Mouse (Mus musculus): ENCODE measurements at regions not wholly inside any gene's neighbourhood (a gene's known extent, or its start where the extent isn't known, plus 50 kb on each side); places are given as distances from the start of the nearest gene placed in this dataset.

DNA sequence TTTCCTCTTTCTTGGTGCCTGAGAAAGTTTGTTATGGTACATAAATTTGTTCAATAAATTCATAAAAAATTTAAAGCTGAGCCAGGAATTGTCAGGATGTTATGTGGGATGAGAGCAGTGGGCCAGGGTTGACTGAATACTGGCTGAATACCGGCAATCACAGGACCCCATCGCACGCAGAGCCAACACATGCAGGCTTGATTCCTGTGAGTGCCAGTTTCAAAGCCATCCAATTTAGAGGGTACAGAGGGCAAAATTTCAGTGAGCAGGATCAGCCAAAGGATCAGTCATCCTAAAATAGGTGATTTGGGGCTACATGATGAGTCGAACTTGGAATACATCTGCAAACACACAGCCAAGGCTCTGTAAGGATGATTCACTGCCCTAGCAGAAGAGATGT lies 583.6 kb upstream of the Nectin3 start:
- no peak for DNase-seq (ENCODE audit: low spot score in 2 of 2)

DNA sequence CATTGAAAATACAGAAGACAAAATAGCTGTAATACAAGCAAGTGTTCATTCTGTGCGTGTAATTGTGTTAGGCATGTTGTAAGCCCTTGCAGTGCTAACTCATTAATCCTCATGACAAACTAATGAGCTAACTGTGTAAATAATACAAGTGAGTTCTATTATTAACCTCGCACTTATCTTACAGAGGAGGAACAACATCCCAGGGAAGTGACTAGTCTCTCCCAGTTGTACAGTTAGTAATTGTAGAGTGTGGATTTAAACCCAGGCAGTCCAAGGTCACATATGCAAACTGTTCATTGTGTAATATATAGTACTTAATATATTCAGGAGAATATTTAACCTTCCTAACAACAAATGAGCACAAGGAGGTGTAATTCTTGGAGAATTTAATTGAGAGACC lies 582.0 kb upstream of the Nectin3 start:
- no peak for DNase-seq (ENCODE audit: low spot score in 2 of 2)

DNA sequence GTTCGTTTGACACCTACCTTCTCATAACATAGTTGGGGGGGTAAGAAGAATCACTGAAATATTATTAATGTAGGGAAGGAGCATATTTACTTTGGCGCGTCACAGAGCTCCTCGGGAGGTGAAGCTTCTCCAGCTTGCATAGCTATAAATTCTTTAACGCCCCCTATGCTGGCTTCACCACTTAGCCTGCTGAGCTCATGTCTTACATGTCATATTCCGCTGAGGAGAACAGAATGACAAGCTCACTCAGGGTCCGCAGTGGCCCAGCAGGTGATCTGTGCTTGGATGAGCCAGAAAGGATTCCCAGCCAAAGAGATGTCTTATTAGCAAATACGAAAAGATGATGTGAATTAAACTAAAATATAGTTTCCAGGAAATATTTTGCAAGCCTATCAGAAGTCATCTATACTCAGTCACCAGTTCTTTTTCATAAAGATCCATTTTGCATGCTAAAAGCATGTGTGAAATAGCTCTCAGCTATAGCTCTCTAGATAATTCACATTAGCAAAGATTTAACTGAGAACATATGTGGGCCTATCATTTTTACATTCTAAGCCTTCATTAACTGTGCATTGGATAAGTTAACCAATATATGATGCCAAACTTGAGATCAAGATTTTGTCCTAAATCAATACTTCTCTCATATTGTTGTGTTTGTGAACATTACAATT lies 561.1 kb upstream of the Nectin3 start:
- no peak for DNase-seq (ENCODE audit: low spot score in 2 of 2)

DNA sequence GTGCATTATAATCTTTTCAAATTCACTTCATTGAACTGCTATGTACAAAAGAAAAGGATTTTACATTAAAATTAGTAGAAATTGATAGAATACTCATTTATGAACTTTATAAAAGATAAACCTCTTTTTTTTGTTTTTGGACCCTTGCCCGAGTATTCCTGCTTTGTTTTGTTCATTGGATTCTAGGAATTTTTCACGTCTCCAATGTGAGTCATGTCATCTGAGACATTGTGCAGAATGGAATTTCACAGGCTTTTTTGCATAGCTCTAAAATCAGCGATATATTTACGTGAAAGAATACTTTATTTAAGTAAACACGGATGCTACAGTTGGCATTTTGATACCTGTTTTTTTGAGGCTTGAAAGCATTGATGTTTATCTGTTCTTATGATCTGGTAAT lies 560.5 kb upstream of the Nectin3 start:
- no peak for DNase-seq (ENCODE audit: low spot score in 2 of 2)

DNA sequence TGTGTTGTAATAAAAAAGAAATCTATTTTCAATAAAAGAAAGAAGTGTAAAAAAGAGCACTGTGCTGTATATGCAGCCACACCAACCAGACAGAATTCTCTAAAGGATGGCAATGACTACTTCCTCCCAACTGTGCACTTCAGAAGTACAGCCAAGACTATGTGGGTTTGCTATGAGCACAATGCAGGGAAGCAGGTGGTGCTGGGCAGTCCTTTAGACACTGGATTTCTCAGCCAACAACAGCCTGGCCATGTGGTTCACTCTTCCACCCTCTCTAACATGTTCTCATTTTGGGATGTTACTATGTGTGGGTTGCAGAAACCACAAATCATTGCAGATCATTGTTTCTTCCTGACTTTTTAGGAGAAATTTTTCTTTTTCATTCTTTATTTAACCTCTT lies 527.6 kb upstream of the Nectin3 start:
- DNase-seq (ENCODE audit: low spot score in 2 of 2) = peak in 1 of 2 experiments; percentile 54

DNA sequence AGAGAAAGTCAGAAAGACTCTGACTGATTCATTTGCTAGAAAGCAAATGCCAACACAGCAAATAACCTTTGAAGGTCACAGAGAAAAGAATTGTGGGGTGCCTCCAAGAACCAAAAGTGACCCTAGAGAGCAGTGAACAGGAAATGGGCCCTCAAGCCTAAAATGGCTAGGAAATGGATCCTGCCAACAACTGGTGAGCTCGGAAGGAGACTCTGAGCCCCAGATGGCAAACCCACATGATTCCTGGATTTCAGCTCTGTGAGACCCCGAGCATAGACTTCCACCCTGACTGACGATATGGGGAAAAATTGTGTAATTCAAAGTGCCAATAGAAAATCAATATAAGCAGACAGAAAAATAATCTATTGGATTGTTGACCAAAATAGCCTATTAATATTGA lies 519.2 kb upstream of the Nectin3 start:
- DNase-seq (ENCODE audit: low spot score in 2 of 2) = no peak

DNA sequence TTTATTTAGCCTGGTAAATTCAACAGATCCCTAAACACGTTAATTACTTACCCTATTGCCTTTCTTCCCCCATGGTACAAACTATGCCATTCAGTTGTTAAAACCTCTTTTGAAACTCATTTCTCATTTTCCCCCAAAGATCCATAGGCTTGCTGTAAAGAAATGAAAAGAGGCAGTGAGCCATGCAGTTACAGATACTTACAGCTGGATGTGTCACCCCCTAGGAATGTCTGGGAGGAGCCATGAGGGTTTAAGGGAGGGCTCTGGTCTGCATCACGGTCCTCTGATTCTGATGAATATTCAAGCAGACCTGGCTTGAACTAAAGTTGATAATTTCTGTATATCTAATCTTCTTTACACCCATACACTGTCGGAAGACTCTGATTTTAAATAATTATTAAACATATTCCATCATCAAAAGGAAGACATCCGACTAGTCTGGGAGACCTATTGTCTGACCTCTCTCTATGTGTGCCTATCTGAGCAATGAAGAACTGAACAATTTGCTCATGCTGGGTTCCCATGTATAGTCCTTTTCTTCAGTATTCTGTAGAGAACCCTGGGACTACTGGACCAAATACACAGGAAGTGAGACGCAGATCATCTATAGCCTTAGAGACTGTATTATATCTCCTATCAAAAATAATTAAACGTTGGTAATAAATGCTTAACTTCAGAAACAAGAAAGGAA lies 484.7 kb upstream of the Nectin3 start:
- no peak for DNase-seq (ENCODE audit: low spot score in 2 of 2)

DNA sequence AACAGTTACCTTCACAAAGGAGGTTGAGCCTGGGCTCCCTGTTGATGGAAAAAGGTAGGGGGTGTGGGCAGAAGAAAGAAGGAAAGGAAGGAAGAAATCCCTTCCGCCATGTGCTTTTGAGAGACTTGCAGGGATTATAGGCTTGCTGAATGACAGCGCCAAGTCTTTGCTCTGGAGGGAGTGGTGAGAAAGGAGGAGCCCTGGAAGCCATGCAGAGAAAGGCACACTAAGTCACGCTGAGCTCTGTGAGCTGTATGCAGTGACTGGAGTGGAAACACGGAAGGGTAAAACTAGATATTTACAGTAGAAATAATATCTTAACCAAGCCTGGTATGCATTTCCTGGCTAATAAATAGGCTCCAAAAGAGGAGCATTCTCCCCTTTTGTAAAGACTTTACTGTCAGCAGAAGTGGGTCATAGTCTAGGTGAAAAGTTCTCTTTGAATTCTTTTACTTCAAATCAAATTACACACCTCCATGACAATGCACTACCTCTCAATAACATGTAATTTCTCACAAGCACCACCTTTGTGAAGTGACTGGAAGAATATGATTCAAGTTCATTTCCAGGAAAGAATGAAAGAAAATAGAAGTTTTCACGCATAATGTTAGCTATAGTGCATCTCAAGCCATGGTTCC lies 484.1 kb upstream of the Nectin3 start:
- no peak for DNase-seq (ENCODE audit: low spot score in 2 of 2)

DNA sequence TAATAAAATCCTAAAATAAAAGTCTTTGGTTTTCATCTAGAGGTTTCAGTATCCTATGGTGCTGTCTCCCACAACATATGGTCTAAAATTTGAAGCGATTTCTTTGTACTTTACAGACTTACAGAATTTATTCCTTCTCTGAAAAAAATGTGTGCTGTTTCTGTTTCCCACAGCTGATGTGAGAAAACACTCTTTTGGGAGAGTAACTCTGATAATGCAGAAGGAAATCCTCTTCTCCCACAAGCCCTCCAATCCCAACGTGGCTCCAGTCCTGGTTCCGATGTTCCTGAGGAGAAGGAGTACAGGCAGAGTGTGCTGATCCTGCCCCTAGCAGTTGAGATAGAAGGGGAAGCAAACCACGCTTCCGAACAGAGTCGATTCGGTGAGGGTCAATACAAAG lies 467.4 kb upstream of the Nectin3 start:
- DNase-seq (ENCODE audit: low spot score in 2 of 2) = no peak

DNA sequence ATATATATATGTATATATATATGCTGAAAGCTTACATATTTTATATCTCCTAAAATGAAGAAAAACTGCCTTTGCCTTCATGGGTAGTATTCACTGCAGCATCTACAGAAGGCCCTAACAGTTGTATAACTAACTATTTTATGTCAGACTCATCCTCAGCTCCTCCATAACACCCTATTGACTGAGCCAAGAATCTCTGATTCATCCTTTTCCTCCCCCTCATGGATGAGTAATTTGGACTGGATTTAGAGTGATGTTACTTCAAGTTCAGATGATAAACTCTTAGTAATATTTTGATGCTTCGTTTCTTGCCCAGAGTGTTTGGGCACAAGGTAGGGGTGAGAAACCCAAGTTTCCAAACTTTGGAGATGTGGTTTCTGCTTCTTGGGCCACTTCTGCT lies 458.7 kb upstream of the Nectin3 start:
- DNase-seq (ENCODE audit: low spot score in 2 of 2) = peak in 1 of 2 experiments; percentile 13

DNA sequence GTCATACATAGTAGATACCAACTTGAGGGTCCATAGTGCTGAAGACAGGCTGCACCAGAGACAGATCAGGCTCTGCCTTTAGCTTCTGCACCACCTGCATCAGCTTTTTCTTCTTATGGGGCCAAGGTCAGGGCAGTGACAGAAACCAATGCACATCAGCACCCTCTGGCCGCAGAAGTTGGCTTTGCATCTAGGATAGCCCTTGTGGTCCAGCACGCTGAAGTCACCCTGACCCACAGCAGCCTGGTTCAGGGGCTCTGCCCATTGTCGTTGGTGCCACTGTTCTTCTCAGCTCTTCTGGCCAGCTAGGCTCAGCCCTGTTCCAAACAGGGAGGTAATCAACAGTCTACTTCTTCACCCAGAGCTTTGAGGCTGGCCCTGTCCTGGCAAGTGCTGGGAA lies 427.7 kb upstream of the Nectin3 start:
- DNase-seq (ENCODE audit: low spot score in 2 of 2) = no peak

DNA sequence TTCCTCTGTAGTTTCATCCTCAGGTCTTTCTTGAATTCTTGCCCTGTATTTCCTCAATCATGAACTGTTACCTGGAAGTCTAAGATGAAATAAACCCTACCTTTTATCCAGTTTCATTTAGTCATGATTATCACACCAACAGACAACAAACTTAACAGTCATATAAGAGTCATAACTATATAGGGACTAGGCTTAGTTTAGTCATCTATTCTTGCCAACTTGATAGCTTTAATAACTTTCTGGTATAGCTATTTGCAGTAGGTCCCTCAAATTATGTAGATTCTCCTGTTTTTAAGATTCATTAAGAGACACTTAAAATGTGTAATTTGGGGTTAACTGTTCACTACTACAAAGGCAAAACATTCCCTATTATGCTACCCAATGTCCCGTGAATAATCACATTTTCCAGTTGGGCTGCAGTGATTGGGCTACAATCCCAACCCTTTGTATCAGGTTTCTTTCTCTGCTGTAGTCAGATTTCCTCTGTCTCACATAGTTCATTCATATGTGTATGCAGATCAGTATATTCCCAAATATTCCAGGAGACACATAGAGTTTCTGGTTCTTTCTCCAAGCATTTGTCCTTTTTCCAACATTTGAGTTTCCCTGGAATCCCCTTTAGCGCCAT lies 396.4 kb upstream of the Nectin3 start:
- DNase-seq (ENCODE audit: low spot score in 2 of 2) = no peak

DNA sequence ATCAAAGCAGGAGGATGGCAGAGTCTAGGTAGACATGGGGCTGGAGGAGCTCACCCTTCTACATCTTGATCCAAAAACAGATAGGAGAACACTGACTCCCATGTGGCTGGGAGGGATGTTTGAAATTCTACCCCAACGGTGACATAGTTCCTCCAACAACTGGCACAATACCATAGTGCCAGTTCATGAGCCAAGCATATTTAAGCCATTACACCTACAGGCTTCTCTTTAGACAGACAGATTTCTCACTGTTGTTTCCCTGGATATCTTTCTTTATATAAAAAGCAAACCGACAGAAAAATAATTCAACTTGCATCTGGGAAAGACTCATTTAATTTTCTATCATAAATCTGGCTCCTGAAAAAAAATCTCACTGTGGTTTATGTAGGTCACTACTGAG lies 380.4 kb upstream of the Nectin3 start:
- no peak for DNase-seq (ENCODE audit: low spot score in 2 of 2)

DNA sequence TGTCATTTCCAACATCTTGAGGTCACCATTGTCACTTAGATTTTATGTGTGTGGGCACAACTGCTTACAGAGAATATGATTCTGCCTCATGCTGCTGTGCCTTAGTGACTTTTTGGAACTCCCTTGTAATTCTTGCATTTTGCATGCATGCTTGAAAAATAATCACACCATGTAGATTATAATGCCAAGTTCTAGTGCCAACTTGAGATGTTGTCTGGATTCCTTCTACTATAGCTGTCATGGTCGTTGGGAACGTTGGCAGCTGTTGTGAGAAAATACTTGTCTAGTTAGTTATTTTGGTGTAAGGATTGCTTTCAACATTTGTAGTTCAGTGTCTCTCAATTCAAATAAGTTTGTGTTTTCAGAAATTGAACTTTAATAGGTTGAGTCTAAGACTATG lies 365.6 kb upstream of the Nectin3 start:
- DNase-seq (ENCODE audit: low spot score in 2 of 2) = no peak

DNA sequence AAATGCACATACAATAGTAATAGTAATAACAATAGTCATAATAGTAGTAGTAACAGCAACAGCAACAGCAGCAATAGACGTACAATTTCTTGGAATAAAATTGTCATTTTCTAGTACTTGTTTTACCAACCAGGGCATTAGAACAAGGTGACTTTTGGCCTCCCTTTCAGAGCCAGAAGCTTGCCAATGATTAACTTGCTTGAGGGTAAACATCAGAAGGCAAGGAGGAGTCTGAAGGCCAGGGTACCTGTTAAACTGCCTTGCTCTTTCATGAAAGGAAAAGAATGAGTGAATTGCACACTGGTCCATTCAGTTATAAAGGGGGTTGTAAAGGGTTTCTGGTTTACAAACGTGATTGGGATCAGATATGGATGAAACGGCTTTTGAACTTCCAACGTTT lies 351.2 kb upstream of the Nectin3 start:
- DNase-seq (ENCODE audit: low spot score in 2 of 2) = no peak

DNA sequence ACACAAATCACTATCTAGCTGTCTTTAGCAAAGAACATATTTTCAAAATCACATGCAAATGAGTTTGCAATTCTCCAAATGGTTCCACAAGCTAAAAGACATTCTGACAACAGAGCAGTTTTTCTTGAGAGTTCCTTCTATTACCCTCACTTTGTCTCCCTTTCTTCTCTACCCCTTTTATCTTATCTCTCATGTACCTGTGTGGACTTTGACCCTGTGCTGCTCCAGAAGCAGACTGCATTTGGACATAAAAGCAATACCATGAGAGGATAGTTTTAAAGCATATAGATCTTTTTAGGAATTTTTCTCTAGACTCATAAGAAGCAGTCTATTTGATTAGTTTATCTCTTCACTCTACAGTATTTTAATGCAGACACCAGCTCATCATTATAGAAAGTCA lies 350.4 kb upstream of the Nectin3 start:
- DNase-seq (ENCODE audit: low spot score in 2 of 2) = no peak

DNA sequence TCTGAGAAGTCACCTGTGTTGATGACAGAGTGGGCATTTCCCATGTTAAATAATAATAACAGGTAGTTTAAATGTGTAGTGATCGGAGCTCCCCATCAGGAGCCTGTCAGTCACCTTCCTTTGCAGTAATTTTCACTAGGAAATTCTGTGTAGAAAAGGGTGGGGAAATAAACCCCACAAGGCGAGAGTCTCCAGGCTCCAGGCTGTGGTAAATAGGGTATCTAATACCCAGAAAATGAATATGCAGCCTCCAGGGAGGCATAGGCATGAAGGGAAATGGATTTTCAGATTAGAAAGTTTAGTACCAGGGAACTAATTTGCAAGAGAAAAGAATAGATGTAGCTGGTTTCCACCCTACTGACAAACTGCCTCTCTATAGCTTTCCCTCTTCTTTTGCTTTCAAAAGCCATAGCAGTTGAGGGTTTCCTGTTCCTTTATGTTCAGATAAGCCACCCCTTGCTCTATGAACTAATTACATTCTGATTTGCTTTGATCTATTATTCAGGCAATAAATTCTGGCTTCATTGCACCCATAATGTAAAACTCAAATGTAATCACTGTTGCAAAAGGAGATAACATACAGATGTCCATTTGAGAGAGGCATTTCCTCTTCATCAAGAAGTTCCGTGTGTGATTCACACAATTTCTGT lies 349.5 kb upstream of the Nectin3 start:
- no peak for DNase-seq (ENCODE audit: low spot score in 2 of 2)

DNA sequence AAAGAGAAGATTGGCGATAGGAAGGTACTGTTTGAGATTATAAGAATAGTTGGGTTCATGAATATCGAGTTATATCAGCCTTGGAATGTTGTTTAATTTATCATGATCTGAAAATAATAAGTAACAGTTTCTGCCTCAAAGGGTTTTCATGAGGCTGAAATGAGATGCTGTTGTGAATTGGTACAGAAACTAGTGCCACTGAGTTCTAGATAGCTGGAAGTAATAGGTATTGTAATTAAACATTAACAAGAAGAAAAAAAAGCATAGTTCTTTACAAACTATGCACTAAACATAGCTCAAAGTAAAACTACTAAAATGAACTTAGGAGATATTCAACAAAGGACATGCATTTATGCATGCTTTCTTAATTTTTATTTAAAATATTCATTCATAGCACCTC lies 342.9 kb upstream of the Nectin3 start:
- DNase-seq (ENCODE audit: low spot score in 2 of 2) = no peak

DNA sequence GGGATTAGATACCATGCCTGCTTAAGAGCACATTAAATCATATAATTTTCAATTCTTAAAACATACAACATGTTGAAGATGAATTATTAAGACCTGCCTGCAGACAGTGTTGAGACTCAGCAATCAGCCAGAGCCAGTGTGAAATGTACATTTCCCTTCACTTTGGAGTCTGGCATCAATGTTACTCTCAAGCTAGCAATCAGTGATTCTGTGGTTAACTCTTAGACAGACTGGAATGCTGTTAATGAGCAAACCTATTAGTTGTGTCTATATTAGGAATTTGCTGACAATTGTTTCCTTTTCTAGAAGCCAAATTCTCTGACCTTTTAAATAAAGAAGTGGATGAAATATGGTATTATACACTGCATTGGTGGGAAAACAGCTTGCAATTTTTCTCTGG lies 342.4 kb upstream of the Nectin3 start:
- no peak for DNase-seq (ENCODE audit: low spot score in 2 of 2)

DNA sequence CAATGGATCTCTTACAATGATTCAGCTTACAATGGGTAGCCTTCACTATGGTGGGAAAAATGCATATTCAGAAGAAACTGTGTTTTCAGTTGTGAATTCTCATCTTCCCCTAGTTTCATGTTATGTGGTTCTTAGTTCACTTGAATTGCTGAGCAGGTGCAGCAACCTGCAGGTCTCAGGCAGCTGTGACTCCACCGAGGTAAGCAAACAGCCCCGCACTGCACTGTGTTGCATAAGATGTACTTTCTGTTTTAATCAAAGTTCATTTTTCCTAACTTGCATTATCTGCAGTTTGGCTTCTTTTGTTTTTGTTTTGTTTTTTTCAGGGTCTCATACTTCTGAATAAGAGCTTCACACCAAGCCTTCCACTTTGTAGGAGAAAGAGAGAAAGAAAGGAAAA lies 326.8 kb upstream of the Nectin3 start:
- no peak for DNase-seq (ENCODE audit: low spot score in 2 of 2)

DNA sequence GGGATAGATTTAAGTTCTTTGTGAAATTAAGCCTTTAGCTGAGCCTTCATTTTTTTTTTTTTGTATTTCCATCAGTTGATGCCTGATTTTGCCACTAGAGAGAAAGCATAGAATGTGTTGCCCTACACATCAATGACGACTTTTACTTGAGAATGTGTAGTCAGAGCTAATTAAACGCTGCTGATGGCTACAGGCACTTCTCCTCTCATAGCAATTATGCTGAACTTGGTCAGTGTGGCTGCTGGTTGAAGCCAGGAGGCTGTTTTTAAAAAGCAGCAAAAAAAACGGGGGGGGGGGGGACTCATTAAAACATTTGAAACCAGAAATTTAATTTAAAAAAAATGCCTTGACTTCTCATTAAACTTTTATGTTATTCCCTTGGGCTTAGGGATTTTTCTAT lies 324.4 kb upstream of the Nectin3 start:
- DNase-seq (ENCODE audit: low spot score in 2 of 2) = no peak

DNA sequence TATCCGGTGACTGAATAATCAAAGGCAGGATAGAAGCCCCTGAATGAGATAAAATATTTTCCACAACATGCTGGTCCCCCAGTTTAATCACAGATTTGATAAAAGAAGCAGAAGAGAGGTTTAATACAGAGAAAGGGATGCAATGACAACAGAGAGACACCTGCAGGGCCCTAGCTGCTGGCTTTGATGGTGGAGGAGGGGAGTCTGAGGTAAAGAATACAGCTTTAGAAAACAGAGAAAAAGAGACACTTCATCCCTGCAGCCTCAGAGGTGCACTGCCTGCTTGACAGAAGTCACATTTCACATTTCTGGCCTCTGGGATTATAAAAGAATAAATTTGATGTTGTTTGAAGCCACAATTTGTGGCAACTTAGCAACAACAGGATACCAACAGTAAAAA lies 319.9 kb upstream of the Nectin3 start:
- DNase-seq (ENCODE audit: low spot score in 2 of 2) = no peak

Data from layer of hippocampus, postnatal 14 days (tissue).